Mouse (Mus musculus) embryonic facial prominence, embryonic 11.5 days (tissue): ENCODE results near the gene Adamts20. TPM values are rescaled to one million over a fixed set of nuclear protein-coding genes. Genes with fewer than 3 reads are reported as not detected.

Experiments
- ATAC-seq: fragments of 200-750 bp; cut with Nextera tagmentation; replicated peaks from 2 replicates; pipeline ENCODE4 v1.8.0; 2017; ENCODE audit warnings: low read depth; ENCODE audit not compliant: insufficient number of reproducible peaks, low FRiP score, low TSS enrichment
- DNase-seq: peaks from one replicate; pipeline ENCODE4 v3.0.0-alpha.2; 2015; ENCODE audit warnings: low spot score
- H3K27ac ChIP-seq: fragments of 300-500 bp; sonication (generic); replicated peaks from 2 replicates; pipeline ENCODE4 v1.5.1; 2014; ENCODE audit warnings: mild to moderate bottlenecking, low read depth, low read length, control low read depth
- H3K27me3 ChIP-seq: fragments of 300-500 bp; sonication (generic); 2 replicates; pipeline ENCODE4 v1.6.1; 2014; ENCODE audit warnings: mild to moderate bottlenecking, low read length, moderate library complexity, mixed read lengths; ENCODE audit not compliant: control insufficient read depth, insufficient read depth
- H3K36me3 ChIP-seq: fragments of 300-500 bp; sonication (generic); replicated peaks from 2 replicates; pipeline ENCODE4 v1.6.1; 2014; ENCODE audit warnings: low read depth, mild to moderate bottlenecking, low read length, moderate library complexity, mixed read lengths; ENCODE audit not compliant: control insufficient read depth, insufficient read depth
- H3K4me1 ChIP-seq: fragments of 300-500 bp; sonication (generic); 2 replicates; pipeline ENCODE4 v1.6.1; 2014; ENCODE audit warnings: low read length, mixed read lengths; ENCODE audit not compliant: control insufficient read depth, insufficient read depth
- H3K4me2 ChIP-seq: fragments of 300-500 bp; sonication (generic); 2 replicates; pipeline ENCODE4 v1.6.1; 2014; ENCODE audit warnings: low read depth, mild to moderate bottlenecking, control low read depth, low read length, moderate library complexity
- H3K4me3 ChIP-seq: fragments of 300-500 bp; sonication (generic); 2 replicates; pipeline ENCODE4 v1.5.1; 2014; ENCODE audit warnings: low read depth, low read length, control low read depth
- H3K9ac ChIP-seq: fragments of 300-500 bp; sonication (generic); replicated peaks from 2 replicates; pipeline ENCODE4 v1.6.1; 2014; ENCODE audit warnings: mild to moderate bottlenecking, control low read depth, low read length
- H3K9me3 ChIP-seq: fragments of 300-500 bp; sonication (generic); replicated peaks from 2 replicates; pipeline ENCODE4 v1.6.1; 2016; ENCODE audit warnings: mild to moderate bottlenecking, low read length, inconsistent platforms, mixed read lengths; ENCODE audit not compliant: control insufficient read depth
- WGBS: fragments of 180-500 bp; shearing (Covaris S2); extraction: QIAGEN DNeasy Blood & Tissue Kit; methylation state at CpG from one replicate; pipeline ENCODE4 v1.1.7; 2014; 5-methylcytosine and 5-hydroxymethylcytosine counted together
- polyA plus RNA-seq: library from polyadenylated mRNA; unstranded; fragments of >200 nt; fragmentation: Nextera tagmentation; extraction: Ambion mirVana; gene quantifications from 2 replicates; pipeline ENCODE4 v1.2.1, GENCODE M21; 2014

Adamts20 gene
- polyA plus RNA-seq, 1 experiment from 2014 or later: 6.8 TPM

GRCm38 (mm10) chr15:94220686-94221085 is 244.5 kb downstream of the Adamts20 start:
- H3K4me1 ChIP-seq: no peaks in the 10 kb centered on the region
- DNase-seq: no peak
- no peaks in the 10 kb centered on the region for H3K27me3 ChIP-seq
- H3K9ac ChIP-seq: no peak overlapping the region
- H3K4me2 ChIP-seq: no peak overlapping the region
- ATAC-seq: no peak
- H3K9me3 ChIP-seq: no peaks in the 10 kb centered on the region
- H3K4me3 ChIP-seq: no peak overlapping the region
- WGBS: 70% methylated on average over 8 of the region's 8 CpGs
- no peak overlapping the region for H3K27ac ChIP-seq
- H3K36me3 ChIP-seq: no peaks in the 10 kb centered on the region

Other genes with a start within 250 kb of the Adamts20 start
- gene Pus7l, start 78.1 kb upstream of the Adamts20 start, polyA plus RNA-seq: 11.5 and 12.0 TPM in 2 replicates
- 2.1 and 2.9 TPM in 2 replicates for gene Irak4, start 78.2 kb upstream of the Adamts20 start, polyA plus RNA-seq
- gene Twf1, start 124.5 kb upstream of the Adamts20 start, polyA plus RNA-seq: 79.8 and 80.3 TPM in 2 replicates
- 1.5 and 1.9 TPM in 2 replicates for gene Tmem117, start 163.8 kb upstream of the Adamts20 start, polyA plus RNA-seq